Mouse (Mus musculus): Measurements from ENCODE around the gene Agbl4.

Agbl4 gene

DNA sequence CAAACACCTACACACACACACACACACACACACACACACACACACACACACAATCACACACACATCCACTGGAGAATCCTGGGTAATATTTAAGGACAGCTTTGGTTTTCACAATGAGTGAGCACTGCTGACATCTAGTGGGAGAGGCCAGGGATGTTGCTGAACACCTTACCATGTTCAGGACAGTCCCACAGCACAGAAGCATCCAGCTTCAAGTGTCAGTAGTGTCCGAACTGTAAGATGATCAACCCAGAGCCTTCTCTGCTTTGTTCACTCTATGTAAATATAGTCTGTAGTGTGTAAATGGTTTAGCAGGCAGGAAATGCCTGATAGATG lies 1248.3 kb downstream of the Agbl4 start:
- DNase-seq (ENCODE audit: low read depth, low spot score), result peak; percentile 25

DNA sequence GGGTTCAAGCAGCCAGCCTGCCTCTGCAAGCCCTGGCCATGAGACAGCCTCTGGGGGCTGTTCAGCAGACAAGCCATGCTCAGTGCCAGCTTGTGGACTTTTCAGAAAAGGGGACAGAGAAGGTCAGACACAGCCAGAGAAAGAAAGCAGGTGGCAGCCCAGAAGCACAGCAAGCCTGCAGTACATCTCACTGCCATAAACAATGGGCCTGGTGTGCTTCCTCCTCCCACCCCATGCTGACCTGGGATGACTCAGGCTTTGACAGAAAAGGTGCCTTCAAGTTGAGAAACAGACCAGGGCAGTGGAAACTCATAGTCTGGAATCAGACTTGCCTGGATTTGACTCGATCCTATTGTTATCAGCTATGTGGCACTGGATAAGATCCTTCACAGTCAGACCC lies 1256.0 kb downstream of the Agbl4 start:
- DNase-seq (ENCODE audit: low read depth, low spot score), result no peak

DNA sequence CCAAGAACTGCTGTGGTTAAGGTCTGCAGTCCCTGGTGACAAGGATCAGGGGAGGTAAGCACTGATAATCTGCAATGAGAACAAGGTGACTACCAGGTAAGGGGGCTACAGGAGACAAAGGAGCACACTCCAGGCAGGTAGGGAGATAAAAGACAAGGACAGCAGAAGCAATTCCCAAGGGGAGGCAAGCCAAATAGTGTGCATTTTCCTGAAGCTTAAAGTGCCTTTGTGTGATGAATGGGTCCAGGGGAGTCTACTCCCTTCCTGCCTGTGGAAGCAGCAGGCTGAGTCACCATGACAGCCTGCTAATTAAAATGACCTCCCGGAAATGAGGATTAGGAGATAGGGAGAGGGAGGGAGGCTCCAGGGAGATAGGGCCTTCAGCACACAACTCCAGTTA lies 1266.3 kb downstream of the Agbl4 start:
- DNase-seq (ENCODE audit: low read depth, low spot score), result peak; percentile 3

DNA sequence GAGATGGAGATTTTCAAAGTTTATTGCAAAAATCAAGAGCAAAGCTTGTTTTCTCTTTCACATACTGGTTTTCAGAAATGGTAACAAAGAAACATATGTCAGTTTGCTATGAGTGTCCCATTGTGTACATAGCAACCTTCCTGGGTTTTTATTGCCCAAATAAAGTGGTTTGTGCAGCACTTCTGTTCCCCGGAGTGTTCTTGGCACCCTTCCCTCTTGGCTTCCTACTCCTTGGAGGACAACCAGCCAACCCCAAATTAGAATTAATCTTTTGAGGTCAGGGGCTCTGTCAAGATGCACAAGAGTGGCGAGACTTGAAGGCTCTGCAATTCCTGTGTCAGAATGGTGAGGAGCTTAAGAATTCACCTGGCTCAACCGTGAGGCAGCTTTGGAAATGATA lies 1266.7 kb downstream of the Agbl4 start:
- no peak for DNase-seq (ENCODE audit: low read depth, low spot score)

DNA sequence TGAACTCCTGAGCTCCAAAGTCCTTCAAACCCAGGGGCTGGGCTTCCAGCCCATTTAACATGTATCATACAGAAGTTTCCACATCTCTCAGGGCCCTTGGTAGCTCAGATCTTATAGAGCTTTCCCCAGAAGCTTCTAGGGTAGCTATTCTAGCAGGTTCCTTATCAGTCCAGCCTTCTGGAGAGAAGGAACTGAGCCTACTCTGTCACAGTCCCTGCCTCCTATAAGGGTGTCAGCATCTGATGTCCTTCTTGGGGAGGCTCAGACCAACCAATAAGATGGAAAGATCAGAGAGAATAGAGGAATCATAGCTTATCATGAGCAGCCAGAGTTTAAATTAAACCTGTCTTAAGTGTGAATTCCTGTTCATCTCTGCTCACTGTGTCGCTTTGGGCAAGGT lies 1269.3 kb downstream of the Agbl4 start:
- no peak for DNase-seq (ENCODE audit: low read depth, low spot score)

DNA sequence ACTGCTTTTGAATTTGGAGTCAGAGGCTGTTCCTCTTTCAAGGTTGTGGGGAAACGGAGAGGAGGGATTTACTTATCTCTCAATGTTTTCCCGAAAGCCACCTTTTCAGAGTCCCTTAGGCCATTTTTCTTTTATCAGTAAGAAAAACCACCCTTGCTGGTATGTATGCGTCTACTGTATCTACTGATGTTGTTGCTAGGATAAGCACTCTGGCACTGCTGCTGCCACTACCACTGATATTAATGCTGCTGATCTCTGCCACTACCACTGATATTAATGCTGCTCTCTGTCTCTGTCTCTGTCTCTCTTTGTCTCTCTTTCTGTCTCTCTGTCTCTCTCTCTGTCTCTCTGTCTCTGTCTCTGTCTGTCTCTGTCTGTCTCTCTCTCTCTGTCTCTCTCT lies 1271.9 kb downstream of the Agbl4 start:
- DNase-seq (ENCODE audit: low read depth, low spot score), result no peak

DNA sequence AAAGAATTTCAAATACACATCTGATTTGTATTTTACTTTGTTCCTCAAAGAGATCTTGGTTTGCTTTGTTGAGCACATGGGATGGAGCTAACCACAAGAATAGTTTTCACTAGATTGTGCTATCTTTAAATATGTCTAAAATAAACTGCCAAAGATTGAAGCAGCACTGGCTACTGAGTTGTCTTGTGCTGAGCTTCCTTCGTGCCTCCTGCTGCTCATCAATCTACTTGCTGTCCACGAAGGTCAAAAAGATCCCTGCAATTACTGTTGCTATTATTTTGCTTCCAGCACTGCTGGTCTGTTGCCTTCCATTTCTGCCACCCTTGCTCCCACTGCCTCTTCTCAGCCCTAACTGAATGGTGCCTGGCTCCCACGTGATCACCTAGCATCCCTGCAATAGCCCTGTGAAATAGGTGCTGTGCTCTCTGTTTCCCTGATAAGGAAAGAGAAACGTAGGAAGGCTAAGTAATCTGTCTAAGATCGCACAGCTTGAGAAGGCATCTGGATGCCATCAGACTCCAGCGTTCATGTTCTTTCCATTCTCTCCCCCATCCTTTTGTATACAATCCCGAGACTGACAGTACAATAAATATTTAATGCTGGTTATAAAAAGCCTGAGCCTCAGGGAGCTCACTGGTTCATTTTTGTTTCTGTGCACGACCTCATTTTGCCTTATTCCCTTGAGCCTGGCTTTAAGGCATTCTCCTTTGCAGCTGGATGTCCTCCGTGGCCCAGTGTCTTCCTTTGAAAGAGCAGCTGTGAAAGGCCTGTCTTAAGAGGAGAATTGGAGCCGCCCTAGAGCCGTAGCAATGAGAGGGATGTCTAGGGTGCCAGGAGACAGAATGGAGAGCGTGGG lies 1273.3 kb downstream of the Agbl4 start:
- no peak for DNase-seq (ENCODE audit: low read depth, low spot score)

DNA sequence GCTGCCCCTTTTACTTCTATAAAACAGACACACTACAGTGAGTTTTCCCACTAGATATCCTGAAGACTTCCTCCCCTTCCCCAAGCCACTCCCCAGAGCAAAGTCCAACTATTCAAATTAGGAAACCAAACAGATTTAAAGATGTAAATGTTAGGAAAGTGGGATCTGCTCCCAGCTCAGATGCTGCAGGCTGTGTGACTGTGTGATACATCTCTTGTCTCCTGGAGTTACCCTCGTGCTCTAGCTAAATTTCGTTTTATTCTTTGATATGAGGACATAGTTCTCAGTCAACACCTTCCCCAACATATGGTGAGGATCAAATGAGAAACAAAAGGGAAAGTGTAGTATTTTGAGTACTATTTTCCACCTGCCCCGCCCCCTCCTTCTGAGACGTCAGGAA lies 1274.0 kb downstream of the Agbl4 start:
- DNase-seq (ENCODE audit: low read depth, low spot score), result no peak

DNA sequence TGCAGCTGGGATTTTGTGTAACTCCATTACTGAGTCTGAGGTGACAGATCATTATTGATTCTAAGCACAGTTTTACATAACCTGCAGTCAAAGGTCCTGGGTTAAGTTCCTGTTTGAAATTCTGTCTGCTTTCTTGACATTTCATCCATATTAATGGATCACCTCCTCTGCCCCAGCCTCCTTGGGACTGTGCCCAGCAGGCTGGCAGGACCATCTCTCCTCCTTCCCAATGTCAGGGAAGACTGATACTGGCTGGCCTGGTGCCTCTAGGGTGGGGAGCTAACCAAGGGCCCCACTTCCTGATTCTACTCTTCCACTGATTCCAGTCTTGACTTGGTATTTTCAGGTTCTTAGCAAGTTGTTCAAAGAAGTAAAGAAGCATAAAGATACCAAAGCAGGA lies 1276.4 kb downstream of the Agbl4 start:
- DNase-seq (ENCODE audit: low read depth, low spot score), result no peak

DNA sequence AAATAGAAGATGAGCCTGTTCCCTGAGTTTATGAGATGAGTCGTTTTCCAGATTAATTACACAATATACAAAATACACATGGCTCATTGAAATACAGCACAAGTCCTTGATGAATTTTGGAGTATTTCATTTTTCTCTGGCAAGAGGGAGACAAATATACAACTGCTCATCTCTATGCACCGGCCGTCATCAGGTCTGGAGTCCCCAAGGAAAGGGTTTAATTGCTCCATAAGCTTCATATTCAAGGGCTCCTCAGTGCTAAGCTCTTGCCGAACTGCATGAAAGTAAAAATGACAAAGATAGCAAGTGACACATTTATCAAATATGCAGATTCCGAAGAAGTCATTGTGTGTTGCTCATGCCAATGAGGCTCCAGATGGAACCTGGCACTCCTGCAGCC lies 1284.5 kb downstream of the Agbl4 start:
- DNase-seq (ENCODE audit: low read depth, low spot score), result no peak

DNA sequence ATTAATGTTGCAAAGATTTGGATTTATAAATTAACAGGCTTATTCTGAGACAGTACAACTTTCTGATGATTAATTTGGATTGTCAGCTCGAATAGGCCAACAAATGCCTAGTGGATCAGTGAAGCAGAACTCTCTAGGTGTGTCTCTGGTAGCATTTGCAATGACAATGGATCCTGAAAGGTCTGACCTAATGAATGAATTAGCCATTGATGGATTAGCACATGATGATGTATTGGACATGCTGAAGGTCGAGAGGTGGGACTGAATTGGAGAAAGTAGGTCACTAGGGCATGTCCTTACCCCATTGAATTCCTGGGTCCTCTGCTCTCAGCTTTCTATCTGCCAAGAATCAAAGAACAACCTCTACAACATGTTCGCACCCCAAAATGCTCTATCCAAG lies 1285.3 kb downstream of the Agbl4 start:
- no peak for DNase-seq (ENCODE audit: low read depth, low spot score)

DNA sequence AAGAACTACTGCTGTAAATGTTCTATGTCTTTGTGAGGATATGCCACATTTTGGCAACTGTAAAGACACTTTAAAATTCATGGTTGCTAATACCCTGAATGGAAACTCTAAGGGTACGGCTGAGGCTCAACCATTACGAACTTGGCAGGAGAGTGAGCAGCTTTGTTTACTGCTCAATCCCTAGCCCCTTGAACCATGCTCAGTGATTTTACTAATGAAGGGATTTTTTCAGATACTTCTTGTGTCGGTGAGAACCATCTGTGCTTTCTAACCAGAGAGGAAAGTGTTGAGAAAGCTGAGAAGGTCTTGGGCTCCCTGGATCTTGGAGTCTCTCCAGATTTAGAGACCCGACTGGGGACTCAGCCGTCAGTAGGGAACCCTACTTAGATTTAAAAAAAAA lies 1286.4 kb downstream of the Agbl4 start:
- no peak for DNase-seq (ENCODE audit: low read depth, low spot score)

DNA sequence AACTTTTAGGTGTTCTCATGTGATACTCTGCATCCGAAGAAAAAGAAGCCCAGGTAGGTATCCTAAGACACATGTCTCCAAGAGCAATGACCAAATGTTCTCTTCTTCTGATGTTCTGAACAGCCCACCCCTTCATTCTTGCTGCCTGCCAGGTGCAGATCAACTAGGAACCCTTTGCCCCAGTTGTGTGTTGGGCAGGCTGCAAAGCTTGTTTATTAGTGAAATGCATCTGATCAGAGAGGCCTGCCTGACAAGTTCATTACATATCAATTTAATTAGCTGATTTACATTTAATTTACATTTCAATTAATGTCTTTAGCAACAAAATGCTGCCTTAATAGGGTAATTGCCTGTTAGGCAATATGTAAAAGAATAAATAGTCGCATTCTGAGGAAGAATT lies 1288.5 kb downstream of the Agbl4 start:
- no peak for DNase-seq (ENCODE audit: low read depth, low spot score)

DNA sequence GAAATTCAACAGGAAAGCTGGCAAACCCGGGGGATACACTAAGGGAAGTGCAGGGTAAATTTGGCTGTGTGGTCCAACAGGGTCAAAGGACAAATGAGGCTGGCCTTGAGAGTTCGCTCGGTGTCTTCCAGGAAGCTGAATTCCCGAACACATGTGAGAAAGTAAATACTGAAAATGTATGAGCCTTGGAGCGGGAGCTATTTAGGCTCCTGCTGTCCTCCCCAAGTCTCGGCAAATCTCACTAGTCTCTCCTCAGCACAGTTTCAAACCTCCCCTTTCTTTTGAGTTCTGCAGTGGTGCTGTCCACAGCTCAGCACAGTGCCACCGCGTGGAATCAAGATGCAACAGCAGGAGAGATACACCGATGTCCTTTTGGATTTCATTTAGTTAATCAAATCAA lies 1289.5 kb downstream of the Agbl4 start:
- DNase-seq (ENCODE audit: low read depth, low spot score), result peak; percentile 67

DNA sequence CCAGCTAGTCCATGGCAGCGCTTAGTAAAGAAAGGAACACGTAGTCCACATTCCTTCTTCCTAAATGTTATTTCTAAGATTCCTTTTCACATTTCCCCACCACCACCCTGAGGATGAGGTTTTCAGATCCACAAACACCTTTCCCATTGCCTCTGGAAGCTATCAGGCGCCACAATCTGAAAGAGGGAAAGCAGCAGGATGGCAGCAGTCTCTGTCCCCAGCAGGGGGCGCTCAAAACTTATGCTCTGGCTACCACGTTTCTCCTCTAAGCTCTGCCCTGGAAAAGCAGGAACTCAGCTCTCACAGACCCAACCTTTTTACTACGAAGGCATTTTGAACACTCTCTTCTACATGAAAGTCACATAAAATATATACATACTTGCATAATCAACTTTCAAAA lies 1290.2 kb downstream of the Agbl4 start:
- DNase-seq (ENCODE audit: low read depth, low spot score), result peak; percentile 89

DNA sequence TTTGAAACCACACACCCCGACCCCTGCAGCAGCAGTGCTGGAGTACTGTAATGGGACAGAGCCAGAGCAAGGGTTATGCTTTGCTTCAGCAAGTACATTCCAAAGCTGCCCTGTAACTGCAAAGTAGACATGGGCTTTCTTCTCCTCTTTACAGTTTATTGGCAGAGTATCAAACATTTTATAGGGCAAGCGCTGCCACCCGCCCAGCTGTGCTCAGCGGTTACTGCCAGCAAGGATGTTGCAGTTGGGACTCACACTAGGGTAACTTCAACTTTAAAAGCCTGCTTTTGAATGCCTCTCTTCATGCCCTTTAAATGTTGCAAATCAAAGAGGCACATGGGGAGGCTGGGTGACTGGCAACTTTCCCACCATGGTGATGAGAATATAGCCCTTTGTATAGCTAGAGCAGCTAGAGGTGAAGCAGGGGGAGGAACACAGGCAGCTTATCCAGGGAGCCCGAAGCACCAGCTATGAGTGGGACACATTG lies 1293.6 kb downstream of the Agbl4 start:
- DNase-seq (ENCODE audit: low read depth, low spot score), result peak; percentile 16

DNA sequence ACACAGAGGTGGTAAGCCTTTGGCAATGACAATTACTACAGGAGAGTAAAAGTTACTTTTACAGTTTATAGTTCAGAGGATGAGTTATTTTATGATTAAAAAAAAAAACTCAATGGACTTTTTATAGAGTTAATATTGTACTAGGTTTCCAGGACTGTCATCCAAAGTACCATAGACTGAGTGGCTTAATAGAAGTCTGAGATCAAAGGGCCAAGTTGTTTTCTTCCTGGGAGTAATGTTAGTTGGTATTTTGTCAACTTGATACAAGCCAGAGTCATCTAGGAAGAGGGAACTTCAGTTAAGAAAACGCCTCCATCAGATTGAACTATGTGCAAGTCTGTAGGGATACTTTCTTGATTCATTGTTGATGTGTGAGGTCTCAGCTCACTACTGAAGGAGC lies 1303.9 kb downstream of the Agbl4 start:
- no peak for DNase-seq (ENCODE audit: low read depth, low spot score)

DNA sequence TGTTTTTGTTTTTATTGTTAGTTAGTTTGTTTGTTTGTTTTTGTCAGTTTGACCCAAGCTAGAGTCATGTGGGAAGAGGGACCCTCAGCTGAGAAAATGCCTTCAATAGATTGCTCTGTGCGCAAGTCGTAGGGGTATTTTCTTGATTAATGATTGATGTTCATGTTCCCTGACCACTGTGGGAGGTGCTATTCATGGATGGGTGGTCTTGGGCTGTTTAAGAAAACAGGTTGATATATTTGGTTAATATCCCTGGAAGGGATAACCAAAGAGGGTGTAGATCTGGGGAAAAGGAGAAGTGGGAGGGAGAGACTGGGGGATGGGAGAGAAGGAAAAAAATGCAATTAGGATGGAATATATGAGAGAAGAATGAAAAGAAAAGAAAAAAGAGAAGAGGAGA lies 1306.7 kb downstream of the Agbl4 start:
- no peak for DNase-seq (ENCODE audit: low read depth, low spot score)

DNA sequence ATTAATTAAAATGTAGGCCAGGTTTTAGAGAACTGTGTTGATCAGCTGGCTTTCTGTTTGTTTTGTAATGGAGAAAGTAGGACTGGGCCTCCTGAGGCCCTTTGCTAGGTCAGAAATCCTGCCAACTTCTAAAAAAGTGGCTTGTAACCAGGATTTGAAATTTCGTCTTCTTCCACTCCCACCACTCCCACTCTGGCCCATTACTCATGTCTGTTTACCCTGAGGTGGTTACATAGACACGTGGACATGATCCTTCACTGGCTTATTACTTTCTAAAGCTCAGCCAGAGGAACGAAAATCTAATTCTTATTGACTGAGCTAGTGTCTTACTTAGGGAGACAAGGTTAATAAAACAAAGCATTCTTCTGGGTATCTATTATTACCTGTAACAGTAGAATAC lies 1307.5 kb downstream of the Agbl4 start:
- DNase-seq (ENCODE audit: low read depth, low spot score), result peak; percentile 3
